Mouse (Mus musculus): Measurements from ENCODE around the gene Canx. TPM values are rescaled to one million over a fixed set of nuclear protein-coding genes. Genes with fewer than 3 reads are reported as not detected.

The Canx gene
- polyA plus RNA-seq, 1 experiment = 93.4 TPM

DNA sequence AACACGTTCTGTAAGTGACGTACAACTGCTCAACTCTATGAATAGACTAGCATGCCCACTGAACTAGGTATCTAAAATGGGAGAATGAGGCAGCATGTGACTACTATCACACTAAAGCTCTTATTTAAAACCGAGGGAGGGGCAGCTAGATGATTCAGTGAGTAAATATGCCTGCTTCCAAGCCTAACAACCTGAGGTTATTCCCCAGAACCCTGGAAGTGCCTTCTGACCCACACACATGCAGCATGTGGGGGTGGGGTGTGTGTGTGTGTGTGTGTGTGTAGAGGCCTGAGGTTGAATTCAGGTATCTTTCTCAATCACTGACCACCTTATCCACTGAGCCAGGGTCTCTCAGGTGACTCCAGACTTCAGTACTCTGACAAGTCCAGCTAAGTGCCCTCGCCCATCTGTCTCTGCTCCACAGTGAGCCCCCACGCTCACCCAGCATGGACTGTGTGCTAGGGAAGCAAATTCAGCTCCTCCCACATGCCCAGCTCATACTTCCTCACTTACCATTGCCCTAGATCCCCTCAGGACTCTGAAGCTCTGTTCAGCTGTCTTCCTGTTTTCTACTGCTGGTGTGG lies 49.8 kb downstream of the Canx start:
- DNase-seq (ENCODE audit: low read depth) = peak; percentile 44

DNA sequence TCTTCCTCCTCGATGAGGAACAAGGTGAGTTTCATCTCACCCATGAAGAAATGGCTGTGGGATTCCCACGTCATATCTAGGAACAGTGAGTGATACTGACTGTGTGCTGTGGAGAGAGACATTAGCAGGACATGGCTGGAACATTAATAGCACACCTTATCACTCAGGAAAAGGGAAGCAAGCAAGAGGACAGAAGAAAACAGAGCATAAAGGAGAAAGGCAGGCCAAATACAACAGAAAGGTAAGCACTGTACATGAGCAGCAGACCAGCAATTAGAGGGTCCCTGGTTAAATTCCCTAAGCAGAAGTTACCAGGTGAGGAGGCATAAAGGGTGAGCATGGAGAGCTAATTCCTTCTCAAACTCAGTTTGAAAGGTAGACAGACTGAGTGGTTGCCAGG lies 50.4 kb downstream of the Canx start:
- DNase-seq (ENCODE audit: low read depth) = no peak

DNA sequence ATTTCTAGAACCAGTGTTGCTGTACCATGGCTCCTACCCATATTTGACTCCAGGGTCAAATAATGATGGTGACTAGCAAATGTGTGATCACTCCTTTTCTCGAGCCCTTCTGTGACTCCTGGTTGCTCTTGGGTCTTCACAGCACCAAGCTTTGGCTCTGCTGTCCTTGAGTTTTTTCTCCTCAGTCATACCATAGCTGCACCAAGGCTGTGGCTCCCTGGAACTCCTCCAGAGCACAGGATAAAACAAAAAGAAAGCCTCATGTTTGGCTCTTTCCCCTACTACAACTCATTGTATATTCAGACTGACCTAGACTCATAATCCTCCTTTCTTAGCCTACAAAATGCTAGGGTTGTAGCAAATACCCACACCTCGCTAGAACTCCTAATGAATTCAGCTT lies 52.7 kb downstream of the Canx start:
- DNase-seq (ENCODE audit: low read depth) = no peak

DNA sequence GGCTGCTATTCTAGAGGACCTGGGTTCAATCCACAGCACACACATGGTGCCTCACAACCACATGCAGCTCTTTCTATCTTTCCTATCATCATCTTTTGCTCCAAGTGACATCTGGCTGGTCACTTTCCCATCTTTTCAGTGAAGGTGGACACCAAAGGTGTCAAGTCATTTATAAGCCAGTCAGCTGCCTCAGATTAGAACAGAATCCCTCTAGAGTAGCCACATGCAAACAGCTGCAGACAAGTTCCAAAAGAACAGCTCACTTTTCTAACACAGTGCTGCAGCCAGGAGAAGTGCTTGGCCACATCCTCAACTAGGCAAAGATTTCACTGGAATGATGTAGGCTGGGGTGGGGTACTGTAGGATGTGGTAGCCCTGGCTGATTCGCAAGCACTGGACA lies 55.6 kb downstream of the Canx start:
- DNase-seq (ENCODE audit: low read depth) = no peak

DNA sequence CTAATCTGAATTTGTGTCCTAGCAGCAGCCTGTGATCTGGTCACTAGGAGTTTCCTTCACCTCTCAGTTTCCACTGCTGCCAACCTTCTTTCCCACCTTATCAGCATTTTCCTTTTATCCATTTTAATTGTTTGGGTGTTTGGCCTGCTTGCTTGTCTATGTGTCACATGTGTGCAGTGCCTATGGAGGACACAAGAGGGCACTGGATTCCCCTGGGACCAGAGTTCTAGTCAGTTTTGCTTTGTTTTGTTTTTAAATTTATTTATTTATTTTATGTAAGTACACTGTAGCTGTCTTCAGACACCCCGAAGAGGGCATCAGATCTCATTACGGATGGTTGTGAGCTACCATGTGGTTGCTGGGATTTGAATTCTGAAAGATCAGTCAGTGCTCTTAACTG lies 56.3 kb downstream of the Canx start:
- DNase-seq (ENCODE audit: low read depth) = no peak

DNA sequence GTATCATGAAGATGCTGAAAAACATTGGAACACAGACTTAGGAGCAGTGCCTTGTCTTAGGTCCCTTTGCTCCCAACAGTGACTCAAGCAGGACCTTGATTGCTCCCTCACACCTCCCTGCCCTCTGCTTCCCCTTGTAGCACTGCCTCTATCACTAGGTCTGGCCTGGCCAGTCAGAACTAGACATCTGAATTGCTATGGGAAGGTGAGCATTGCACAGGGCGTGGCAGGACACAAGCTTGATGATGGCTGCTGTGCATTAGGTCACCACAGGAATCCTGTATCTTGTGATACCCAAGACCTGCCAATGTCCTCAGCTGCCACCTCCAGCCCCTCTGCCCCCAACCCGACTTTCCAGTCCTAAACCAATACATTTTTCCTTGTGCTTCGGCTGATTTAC lies 58.5 kb downstream of the Canx start:
- DNase-seq (ENCODE audit: low read depth) = no peak

DNA sequence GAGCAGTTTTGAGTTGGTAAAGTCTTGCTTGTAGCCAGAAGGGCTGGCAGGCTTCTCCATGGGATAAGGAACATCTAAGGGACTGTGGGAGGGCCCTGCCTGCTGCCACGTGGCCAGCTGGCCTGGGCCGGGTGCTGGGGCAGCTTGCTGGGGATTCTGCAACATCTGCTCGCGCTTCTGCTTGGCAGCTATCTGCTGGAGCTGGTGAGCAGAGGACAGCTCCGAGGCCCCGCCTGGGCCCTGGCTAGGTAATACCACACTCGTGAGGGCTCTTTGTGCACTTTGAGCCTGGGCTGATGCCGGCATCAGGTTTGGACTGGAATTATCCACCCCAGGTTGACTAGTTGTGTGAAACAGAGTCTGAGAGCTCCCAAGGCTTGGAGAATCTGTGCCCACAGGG lies 59.5 kb downstream of the Canx start:
- no peak for DNase-seq (ENCODE audit: low read depth)

DNA sequence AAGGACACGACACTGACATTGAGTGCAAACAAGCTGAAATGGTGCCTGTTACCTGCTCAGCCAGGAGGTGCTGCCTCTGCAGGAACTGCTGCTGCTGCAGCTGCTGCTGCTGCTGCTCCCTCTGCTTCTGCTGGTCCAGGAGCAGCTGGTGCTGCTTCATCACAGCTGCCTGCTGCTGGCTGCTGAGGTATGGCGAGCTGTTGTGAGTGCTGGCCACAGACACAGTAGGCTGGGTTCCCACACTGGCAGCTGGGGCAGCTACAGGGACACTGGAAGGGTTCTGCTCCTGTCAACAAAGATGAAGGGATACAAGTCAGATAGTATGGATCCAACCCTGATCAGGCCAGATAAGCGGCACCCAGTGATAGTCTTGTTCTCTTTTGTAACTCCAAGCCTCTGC lies 62.3 kb downstream of the Canx start:
- DNase-seq (ENCODE audit: low read depth) = no peak

DNA sequence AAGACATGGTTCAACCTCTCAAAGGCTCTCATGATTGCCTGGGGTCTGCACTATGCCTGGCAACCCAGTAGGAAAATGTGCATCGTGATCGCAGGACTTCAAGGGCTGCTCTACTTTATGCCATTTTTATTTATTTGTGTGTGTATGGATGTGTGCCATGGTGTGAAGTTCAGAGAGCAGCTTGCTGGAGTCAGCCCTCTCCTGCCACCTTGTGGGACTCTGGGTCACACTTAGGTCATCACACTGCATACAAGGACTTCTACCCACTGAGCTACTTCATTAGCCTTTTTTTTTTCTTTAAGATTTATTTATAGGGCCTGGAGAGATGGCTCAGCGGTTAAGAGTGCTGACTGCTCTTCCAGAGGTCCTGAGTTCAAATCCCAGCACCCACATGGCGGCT lies 63.5 kb downstream of the Canx start:
- no peak for DNase-seq (ENCODE audit: low read depth)

DNA sequence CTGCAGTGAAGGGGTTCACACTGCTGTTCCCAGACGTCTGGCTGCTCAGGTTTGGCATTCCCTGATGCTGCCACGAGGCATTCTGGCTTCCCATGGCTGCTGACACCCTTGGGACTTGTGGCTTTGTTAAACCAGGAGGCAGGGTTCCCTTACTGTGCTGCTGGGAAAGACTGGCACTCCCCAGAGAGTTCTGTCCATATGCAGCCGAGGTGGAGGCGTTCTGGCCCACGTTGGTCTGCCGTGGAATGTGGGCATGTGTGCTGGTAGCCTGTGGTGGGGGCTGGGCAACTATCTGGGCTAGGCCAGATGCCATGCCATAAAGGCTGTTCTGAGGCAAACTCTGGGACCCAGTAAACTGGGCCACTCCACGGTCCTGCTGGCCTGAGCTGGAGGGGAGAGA lies 67.2 kb downstream of the Canx start:
- no peak for DNase-seq (ENCODE audit: low read depth)

DNA sequence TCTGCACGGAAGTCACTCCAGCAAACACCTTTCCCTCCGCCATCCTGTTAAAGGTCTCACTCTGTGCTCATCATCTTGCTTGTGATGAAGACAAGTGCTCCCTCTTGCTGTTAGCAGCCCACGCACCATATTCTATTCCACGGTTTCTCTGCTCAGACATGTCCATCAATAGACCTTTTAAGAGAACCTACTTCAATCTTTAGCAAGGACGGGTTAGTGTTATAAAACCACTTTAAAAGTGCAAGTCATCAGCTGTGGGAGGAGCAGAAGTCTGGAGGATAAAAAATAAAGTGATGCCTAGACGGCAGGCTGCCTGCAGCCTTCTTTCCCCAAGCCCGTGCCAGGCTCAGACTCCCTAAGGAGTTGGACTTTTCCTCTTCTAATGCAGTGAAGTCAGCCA lies 68.9 kb downstream of the Canx start:
- no peak for DNase-seq (ENCODE audit: low read depth)

DNA sequence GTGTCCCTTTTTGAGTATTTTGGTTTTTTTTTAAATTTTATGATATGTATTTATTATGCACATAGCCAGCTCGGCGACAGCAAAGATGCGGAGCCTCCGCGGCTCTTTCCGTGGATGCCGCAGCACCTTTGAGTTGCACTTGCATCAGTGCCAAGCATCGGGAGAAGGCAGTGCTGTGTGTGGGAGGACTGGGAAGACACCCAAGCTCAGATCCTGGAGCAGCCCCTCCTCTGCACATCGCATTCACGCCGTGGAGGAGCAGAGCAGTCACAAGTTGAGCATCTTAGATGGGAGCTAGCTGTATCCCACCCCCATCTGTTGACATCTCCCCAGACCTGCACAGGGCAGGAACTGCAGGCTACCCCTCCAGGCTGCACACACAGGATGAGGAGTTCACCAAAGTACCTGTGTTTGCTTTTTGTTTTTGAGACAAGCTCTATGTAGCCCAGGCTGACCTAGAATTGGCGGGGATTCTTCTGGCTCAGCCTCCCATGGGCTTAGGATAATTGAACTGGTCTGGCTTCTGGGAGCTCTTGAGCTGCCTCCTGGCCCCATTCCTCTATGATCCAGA lies 71.4 kb downstream of the Canx start:
- DNase-seq (ENCODE audit: low read depth) = no peak

DNA sequence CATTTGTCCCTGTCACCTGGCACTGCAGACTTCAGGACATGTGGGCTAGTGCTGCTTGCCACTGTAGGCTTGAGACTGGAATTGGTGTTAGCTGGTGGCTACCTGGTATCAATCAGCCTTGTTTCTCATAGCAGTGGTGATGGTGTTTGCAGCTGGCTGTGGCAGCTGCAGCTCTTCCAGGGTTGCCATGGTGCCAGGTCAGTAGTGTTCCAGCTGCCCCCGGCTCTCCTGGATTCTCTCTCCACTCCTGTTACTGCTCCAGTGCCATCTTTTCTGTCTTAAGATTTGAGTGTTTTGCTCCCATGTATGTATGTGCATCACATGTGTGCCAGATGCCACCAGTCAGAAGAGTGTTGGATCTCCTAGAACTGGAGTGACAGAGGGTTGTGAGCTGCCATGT lies 72.1 kb downstream of the Canx start:
- no peak for DNase-seq (ENCODE audit: low read depth)

DNA sequence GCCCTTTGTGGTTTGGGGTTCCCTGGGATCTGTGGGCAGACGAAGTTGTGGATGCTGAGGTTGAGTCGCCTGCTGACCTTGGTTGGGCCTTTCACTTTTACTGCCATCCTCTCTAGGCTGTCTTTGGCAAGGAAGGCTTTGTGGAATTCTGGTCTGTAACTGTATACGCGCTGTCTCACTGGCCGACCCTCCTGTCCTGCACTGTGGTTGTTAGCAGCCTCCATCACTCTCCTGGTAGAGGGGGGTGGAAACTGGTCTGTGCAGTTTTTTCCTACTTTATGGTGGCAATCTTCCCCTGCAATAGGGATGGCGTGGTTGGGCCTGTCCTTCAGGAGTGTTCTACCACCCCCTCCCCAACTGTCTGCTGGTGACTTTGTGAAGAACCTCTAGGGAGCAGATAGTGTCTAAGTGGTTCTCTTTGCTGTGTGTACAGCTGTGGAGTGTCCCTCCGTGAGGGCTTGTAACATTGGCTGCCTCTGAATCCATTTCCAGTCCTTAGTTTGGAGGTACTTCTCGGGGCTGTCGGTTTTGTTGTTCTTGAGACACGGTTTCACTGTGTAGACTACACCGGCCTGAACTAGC lies 72.7 kb downstream of the Canx start:
- no peak for DNase-seq (ENCODE audit: low read depth)

DNA sequence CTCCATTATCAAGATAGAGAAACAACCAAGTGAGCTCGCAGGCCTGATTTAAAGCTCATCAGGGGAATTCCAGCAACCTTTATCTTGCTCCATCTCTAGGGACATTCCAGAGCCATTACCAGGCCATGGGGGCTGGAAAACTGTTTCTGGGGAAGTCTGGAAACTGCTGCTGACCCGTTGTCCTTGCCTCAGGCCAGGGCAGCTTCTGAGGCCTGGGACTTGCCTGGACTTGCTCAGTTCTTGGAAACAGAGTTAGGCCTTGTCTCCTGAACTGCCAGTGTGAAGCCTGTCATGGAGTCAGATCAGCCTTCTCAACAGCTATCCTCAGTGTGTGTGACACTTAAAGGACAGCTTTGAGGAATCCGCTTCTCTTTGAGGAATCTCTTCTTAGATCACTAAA lies 73.3 kb downstream of the Canx start:
- no peak for DNase-seq (ENCODE audit: low read depth)

DNA sequence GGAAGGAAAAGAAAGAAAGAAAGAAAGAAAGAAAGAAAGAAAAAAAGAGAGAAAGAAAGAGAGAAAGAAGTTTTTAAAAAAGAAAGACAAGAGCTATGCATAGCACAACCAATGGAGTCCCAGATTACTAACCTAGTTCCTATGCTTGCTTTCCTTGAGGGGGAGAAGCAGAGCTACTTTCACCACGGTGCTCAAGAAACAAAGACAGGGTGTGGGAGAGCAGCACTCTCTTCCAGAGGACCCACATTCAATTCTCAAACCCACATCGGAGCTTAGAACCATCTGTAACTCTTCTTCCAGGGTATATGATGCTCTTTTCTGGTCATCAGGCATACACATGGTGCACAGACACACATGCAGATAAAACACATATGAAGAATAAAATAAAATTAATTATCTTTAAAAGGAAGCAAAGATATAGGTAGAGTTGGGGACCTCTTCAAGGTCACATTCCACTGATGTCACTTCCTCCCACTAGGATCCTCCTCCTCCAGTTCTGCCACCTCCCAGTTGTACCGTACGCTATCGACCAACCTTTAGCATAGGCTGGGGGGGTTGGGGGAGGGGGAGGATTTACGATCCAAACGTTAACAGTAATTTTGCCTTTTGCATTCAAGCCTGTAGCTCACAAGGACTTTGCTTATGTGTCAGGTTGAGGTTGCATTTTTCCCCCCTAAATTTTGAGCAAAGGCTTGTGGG lies 76.9 kb downstream of the Canx start:
- DNase-seq (ENCODE audit: low read depth) = no peak

DNA sequence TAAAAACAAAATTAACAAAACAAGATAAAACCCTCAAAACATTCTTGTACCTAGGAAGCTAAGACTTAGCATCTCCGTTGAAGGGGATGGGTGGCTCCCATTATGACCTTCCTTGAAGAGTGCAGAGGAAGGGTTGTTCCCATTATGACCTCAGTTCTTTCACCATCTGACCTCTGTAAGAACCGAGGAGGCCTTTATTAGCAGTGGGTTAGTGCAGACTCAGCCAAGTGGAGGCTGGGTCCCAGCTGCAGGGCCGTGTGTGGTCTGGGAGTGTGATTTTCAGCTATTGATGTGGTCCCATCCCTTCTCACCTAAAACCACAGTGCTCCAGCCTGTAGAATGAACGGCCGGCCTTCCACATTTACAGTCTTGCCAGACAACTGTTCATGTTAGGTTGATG lies 80.2 kb downstream of the Canx start:
- no peak for DNase-seq (ENCODE audit: low read depth)

Other genes starting within 250 kb of the Canx start
- gene Tbc1d9b, start 194.3 kb downstream of the Canx start, polyA plus RNA-seq (2012; rRNA removed) = 73.4 and 78.5 TPM in 2 replicates
- gene Mrnip, start 151.2 kb downstream of the Canx start, polyA plus RNA-seq (2012; rRNA removed) = 10.7 and 12.5 TPM in 2 replicates
- gene Sqstm1, start 114.8 kb downstream of the Canx start, polyA plus RNA-seq (2012; rRNA removed) = 227 and 257 TPM in 2 replicates
- 75.8 and 80.6 TPM in 2 replicates for gene Mgat4b, start 114.8 kb downstream of the Canx start, polyA plus RNA-seq (2012; rRNA removed)
- 200 and 350 TPM in 2 replicates for gene Ltc4s, start 87.1 kb downstream of the Canx start, polyA plus RNA-seq (2012; rRNA removed)
- gene Maml1, start 33.4 kb downstream of the Canx start, polyA plus RNA-seq (2012; rRNA removed) = 12.0 and 15.5 TPM in 2 replicates
- 9.1 and 12.5 TPM in 2 replicates for gene Cby3, start 28.8 kb upstream of the Canx start, polyA plus RNA-seq (2012; rRNA removed)
- gene Hnrnph1, start 51.3 kb upstream of the Canx start, polyA plus RNA-seq (2012; rRNA removed) = 74.9 and 113 TPM in 2 replicates
- 25.9 and 27.8 TPM in 2 replicates for gene Rufy1, start 105.5 kb upstream of the Canx start, polyA plus RNA-seq (2012; rRNA removed)